Mouse (Mus musculus) limb, embryonic 11.5 days (tissue): ENCODE results near the gene Vmn1r211. TPM values are rescaled to one million over a fixed set of nuclear protein-coding genes. Genes with fewer than 3 reads are reported as not detected.
"Not testable (repeated sequence)": the region's sequence is repeated elsewhere in the genome, so short reads cannot be mapped to it uniquely, and the experiment has no call there.

Experiments
- ATAC-seq: fragments of 200-750 bp; cut with Nextera tagmentation; 2 replicates; pipeline ENCODE4 v1.8.0; 2017; ENCODE audit warnings: low read depth; ENCODE audit not compliant: insufficient number of reproducible peaks, low FRiP score, low TSS enrichment
- DNase-seq: peaks from one replicate; pipeline ENCODE4 v3.0.0-alpha.2; 2015; ENCODE audit warnings: low spot score
- H3K27ac ChIP-seq: fragments of 300-500 bp; sonication (generic); replicated peaks from 2 replicates; pipeline ENCODE4 v1.5.1; 2014; ENCODE audit warnings: low read depth, mild to moderate bottlenecking, low read length
- H3K27me3 ChIP-seq: fragments of 300-500 bp; sonication (generic); 2 replicates; pipeline ENCODE4 v1.6.1; 2014; ENCODE audit warnings: mild to moderate bottlenecking, low read length, mixed read lengths; ENCODE audit not compliant: control insufficient read depth, insufficient read depth
- H3K36me3 ChIP-seq: fragments of 300-500 bp; sonication (generic); 2 replicates; pipeline ENCODE4 v1.6.1; 2014; ENCODE audit warnings: mild to moderate bottlenecking, low read length, moderate library complexity, mixed read lengths; ENCODE audit not compliant: control insufficient read depth, insufficient read depth
- H3K4me1 ChIP-seq: fragments of 300-500 bp; sonication (generic); 2 replicates; pipeline ENCODE4 v1.6.1; 2014; ENCODE audit warnings: low read length, mixed read lengths; ENCODE audit not compliant: control insufficient read depth, insufficient read depth
- H3K4me2 ChIP-seq: fragments of 300-500 bp; sonication (generic); 2 replicates; pipeline ENCODE4 v1.6.1; 2014; ENCODE audit warnings: low read depth, mild to moderate bottlenecking, moderate library complexity; ENCODE audit not compliant: severe bottlenecking
- H3K4me3 ChIP-seq: fragments of 300-500 bp; sonication (generic); 2 replicates; pipeline ENCODE4 v1.5.1; 2014; ENCODE audit warnings: low read depth, low read length
- H3K9ac ChIP-seq: fragments of 300-500 bp; sonication (generic); 2 replicates; pipeline ENCODE4 v1.6.1; 2014; ENCODE audit warnings: mild to moderate bottlenecking, low read length
- H3K9me3 ChIP-seq: fragments of 300-500 bp; sonication (generic); 2 replicates; pipeline ENCODE4 v1.6.1; 2016; ENCODE audit warnings: low read length; ENCODE audit not compliant: control insufficient read depth
- WGBS: fragments of 180-500 bp; shearing (Covaris S2); extraction: QIAGEN DNeasy Blood & Tissue Kit; methylation state at CpG from one replicate; pipeline ENCODE4 v1.1.7; 2014; 5-methylcytosine and 5-hydroxymethylcytosine counted together
- polyA plus RNA-seq: library from polyadenylated mRNA; unstranded; fragments of >200 nt; fragmentation: Nextera tagmentation; extraction: Ambion mirVana; gene quantifications from 2 replicates; pipeline ENCODE4 v1.2.1, GENCODE M21; 2014

Vmn1r211 gene
- polyA plus RNA-seq = not detected in 2 replicates

DNA sequence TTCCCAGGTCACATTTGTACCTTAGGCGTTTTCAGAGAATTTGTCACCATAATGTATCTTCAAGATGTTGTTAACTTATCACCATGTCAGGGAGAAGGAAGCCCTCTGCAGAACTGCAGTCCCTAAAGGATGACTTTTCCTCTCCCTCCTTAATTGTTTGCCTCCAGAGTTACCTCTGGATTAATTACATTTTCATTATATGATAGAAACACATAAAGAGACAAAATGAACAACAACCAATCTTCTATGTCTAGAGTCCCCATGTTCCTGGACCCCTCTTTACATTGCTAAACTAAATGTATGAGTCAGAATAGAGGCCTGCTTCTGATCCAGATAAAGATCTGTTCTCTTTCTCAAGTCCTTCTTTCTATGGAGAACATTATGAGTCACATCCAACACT lies at the start of gene Vmn1r211:
TSS of gene Vmn1r211 (minus strand) at position 101 of the 400 bp plus-strand sequence.
- Histone ChIP-seq H3K4me3 (no peak within 1 kb of the TSS), H3K4me2 (no peak within 1 kb of the TSS), H3K9ac (no peak within 1 kb of the TSS), H3K9me3 (no peaks in the 10 kb centered on the region), H3K36me3 (no peaks in the 10 kb centered on the region), H3K27ac (no peak within 1 kb of the TSS), H3K4me1 (no peaks in the 10 kb centered on the region), H3K27me3 (no peaks in the 10 kb centered on the region)
- DNase-seq (no peak), ATAC-seq (no peak)
- WGBS = 72% methylated on average over 1 of the region's 1 CpGs

DNA sequence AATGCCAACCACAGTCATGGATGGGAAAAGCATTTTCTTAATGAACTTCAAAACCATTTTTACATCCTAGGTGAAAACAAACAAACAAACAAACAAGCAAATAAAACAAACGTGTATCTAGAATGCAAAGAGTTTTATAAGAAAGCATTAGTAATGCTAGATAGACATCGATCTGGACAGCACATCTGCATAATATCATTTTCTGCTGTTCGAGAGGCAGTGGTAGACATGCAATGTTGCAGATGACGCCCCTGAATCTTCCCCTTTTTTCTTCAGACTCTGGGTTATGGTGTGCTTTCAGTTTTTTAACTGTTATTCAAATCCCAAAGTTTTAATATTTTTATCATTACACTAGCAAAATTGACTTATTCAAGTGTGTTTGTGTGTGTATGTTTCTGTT lies 26.7 kb upstream of the Vmn1r211 start, which contains the start of gene Vmn1r212:
TSS of gene Vmn1r212 (minus strand) at position 101 of the 400 bp plus-strand sequence.
- no peak for DNase-seq
- H3K4me2 ChIP-seq = no peak within 1 kb of the TSS
- no peaks in the 10 kb centered on the region for H3K27me3 ChIP-seq
- 84% methylated on average over 4 of the region's 4 CpGs for WGBS
- no peaks in the 10 kb centered on the region for H3K4me1 ChIP-seq
- no peaks in the 10 kb centered on the region for H3K36me3 ChIP-seq
- no peak within 1 kb of the TSS for H3K27ac ChIP-seq
- no peaks in the 10 kb centered on the region for H3K9me3 ChIP-seq
- no peak for ATAC-seq
- H3K4me3 ChIP-seq = no peak within 1 kb of the TSS
- H3K9ac ChIP-seq = no peak within 1 kb of the TSS

DNA sequence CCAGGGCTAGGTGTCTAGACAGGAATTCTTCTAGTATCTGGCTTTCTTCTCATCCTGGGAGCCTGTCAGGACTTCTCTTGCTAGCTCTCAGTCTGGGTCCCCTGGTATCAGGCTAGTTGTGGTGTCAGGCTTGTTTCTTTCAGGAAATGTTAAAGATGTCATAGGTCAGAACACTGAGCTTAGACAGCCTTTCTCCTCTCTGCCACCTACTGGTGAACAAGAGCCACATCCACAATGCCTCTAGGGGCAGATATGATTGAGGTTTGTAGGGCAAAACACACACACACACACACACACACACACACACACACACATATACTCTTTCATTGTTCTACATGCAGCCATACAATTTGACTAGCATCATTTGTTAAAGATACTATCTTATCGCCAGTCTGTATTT lies 21.9 kb upstream of the Vmn1r211 start:
- Histone ChIP-seq H3K36me3 (no peaks in the 10 kb centered on the region), H3K4me2 (no peak overlapping the region), H3K9ac (no peak overlapping the region), H3K9me3 (no peaks in the 10 kb centered on the region), H3K4me1 (no peaks in the 10 kb centered on the region), H3K27me3 (no peaks in the 10 kb centered on the region), H3K27ac (no peak overlapping the region), H3K4me3 (no peak overlapping the region)
- no peak for DNase-seq
- ATAC-seq = no peak
- 95% methylated on average over 1 of the region's 1 CpGs for WGBS

DNA sequence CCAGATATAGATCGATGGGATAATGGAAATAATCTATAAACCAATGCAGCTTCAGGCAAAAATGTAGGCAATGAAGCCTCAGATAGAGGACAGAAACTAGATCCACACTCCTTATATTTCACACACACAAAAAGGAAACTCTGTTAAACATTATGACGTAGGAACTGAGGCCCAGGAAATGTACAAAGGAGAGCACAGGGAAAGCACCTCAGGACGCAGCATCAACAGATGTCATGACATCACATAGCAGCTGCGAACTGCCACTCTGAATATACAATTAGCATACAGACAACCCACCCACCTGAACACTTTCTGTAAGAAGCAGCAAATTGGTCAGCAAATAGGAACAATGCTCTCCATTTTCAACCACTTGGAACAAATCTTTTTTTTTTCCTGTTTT lies 2.6 kb downstream of the Vmn1r211 start:
- H3K4me3 ChIP-seq = no peak overlapping the region
- ATAC-seq (no peak), DNase-seq (no peak)
- WGBS = 75% methylated on average over 4 of the region's 4 CpGs
- no peak overlapping the region for H3K27ac ChIP-seq
- no peaks in the 10 kb centered on the region for H3K9me3 ChIP-seq
- H3K9ac ChIP-seq = no peak overlapping the region
- no peaks in the 10 kb centered on the region for H3K36me3 ChIP-seq
- H3K27me3 ChIP-seq = no peaks in the 10 kb centered on the region
- no peak overlapping the region for H3K4me2 ChIP-seq
- no peaks in the 10 kb centered on the region for H3K4me1 ChIP-seq

DNA sequence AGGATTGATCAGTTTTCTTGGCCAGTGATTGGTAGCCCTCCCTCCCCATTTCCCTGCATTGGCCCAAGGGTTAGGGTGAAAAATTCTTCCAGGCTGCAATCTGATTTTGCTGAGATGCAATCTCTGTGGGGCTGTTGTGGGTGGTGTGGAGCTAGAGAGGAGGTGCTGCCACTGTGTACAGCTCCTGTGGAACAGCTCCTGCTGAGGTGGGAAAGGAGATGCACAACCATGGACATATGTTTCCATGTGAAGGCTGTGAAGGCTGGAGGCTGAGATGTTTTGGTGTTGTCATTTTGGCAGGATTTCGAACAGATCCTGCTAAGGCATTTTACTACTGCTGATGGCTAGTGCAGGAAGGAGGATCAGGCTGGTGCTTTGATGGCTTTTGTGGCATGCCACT lies 10.6 kb downstream of the Vmn1r211 start:
- ATAC-seq (no peak), DNase-seq (no peak)
- H3K36me3 ChIP-seq = no peaks in the 10 kb centered on the region
- H3K4me3 ChIP-seq = no peak overlapping the region
- no peak overlapping the region for H3K4me2 ChIP-seq
- H3K9me3 ChIP-seq = no peaks in the 10 kb centered on the region
- WGBS = 92% methylated on average over 1 of the region's 1 CpGs
- no peak overlapping the region for H3K27ac ChIP-seq
- H3K4me1 ChIP-seq = no peaks in the 10 kb centered on the region
- H3K9ac ChIP-seq = no peak overlapping the region
- no peaks in the 10 kb centered on the region for H3K27me3 ChIP-seq

DNA sequence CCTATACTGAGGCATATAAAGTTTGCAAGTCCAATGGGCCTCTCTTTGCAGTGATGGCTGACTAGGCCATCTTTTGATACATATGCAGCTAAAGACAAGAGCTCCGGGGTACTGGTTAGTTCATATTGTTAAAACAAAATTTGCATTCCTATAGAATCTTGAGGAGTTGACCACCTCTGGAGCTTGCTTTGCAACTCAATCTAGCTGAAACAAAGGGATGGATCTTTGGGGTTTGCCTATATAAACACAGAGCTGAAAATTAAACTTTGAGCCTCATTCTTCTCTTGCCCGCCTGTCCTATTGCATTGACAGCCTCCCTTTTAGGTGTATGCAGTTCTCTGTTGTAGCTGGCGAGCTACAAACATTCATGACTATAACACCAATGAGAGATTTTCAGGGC lies 13.1 kb downstream of the Vmn1r211 start:
- not testable (repeated sequence) for H3K4me2 ChIP-seq, H3K27ac ChIP-seq, H3K9me3 ChIP-seq, H3K9ac ChIP-seq, ATAC-seq, H3K4me1 ChIP-seq, H3K4me3 ChIP-seq, DNase-seq, H3K36me3 ChIP-seq, H3K27me3 ChIP-seq
- WGBS = 78% methylated on average over 3 of the region's 3 CpGs

DNA sequence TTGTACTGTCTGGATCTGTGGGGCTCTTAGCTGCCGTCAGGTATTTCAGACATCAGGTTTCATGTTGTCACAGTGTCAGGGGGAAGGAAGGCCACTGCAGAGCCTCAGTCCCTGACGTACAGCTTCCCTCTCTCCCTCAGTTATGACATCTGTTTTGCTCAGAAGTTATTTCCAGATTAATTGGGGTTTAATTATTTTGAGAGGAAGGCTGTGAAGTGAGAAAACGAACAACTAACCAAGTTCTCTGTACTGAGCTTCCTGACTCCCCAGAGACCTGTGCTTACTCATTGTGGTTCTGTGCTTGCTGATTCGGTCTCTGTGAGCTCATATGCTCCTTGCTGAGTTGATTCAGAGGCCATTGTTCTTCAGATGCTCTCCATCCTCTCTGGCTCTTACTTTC lies 26.1 kb downstream of the Vmn1r211 start, which contains the start of gene Vmn1r210:
TSS of gene Vmn1r210 (minus strand) at position 101 of the 400 bp plus-strand sequence.
- ATAC-seq (no peak), DNase-seq (no peak)
- H3K36me3 ChIP-seq = no peaks in the 10 kb centered on the region
- H3K27me3 ChIP-seq = no peaks in the 10 kb centered on the region
- H3K4me3 ChIP-seq = no peak within 1 kb of the TSS
- no peaks in the 10 kb centered on the region for H3K9me3 ChIP-seq
- 63% methylated on average over 4 of the region's 4 CpGs for WGBS
- no peak within 1 kb of the TSS for H3K4me2 ChIP-seq
- H3K4me1 ChIP-seq = no peaks in the 10 kb centered on the region
- H3K9ac ChIP-seq = no peak within 1 kb of the TSS
- H3K27ac ChIP-seq = no peak within 1 kb of the TSS

DNA sequence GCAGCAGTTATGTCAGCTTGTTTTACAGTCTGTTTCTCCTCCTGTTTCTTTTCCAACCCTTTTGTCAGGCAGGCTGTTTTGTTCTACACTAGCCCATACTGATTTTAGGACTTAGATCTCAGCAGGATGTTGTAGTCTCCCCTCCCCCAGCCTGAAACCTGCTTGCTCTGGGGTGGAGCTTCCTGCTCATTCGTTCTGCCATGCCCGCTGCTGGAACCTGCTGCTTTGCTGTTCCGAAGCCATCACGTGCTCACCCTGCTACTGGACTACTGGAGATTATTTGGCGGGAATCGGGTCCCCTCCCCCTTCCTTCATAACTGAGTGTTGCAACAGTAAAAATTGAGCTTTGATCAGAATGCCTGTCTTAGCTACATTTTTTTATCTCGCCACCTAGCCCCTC lies 28.0 kb downstream of the Vmn1r211 start:
- not testable (repeated sequence) for ATAC-seq, H3K9ac ChIP-seq
- DNase-seq = peak; percentile 21

DNA sequence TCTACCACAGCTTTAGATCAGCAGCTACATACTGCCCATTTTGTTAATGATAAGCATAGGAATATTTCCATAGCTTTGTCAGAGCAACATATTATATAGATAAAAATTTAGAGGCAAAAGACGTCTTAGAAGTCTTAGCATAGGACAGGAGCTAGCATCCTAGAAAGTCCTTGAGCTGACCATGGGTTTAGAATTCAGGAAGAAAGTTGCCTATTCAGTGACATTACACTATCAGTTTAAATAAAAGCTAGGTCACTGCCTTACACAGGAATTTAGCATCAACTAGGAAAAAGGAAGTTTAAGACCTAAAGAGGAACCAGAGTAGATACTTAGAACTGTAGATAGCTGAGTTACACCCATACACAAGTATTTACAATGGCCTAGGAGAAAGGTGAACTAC lies 35.8 kb downstream of the Vmn1r211 start:
- H3K4me3 ChIP-seq, H3K36me3 ChIP-seq, H3K27me3 ChIP-seq, ATAC-seq, H3K9ac ChIP-seq, H3K4me2 ChIP-seq, DNase-seq, H3K4me1 ChIP-seq, H3K9me3 ChIP-seq, H3K27ac ChIP-seq: not testable (repeated sequence)
- WGBS = 83% methylated on average over 1 of the region's 1 CpGs

More for the DNA sequence above, 28.0 kb downstream of the Vmn1r211 start:
- H3K4me1 ChIP-seq, H3K27me3 ChIP-seq, H3K4me2 ChIP-seq, H3K27ac ChIP-seq, H3K9me3 ChIP-seq, H3K36me3 ChIP-seq, H3K4me3 ChIP-seq: not testable (repeated sequence)
- 46% methylated on average over 7 of the region's 7 CpGs for WGBS
